Mouse (Mus musculus) stomach, embryonic 14.5 days (tissue): ENCODE data around the gene Hist1h2bf. TPM values are rescaled to one million over a fixed set of nuclear protein-coding genes. Genes with fewer than 3 reads are reported as not detected.

Experiments
- ATAC-seq: fragments of 200-750 bp; cut with Nextera tagmentation; 2 replicates; pipeline ENCODE4 v1.8.0; 2017; ENCODE audit warnings: low read depth, moderate TSS enrichment; ENCODE audit not compliant: insufficient number of reproducible peaks, insufficient read depth, low FRiP score
- H3K27ac ChIP-seq: fragments of 300-500 bp; sonication (generic); 2 replicates; pipeline ENCODE4 v1.5.1; 2014; ENCODE audit warnings: mild to moderate bottlenecking, low read length, moderate library complexity, mixed read lengths
- H3K27me3 ChIP-seq: fragments of 300-500 bp; sonication (generic); 2 replicates; pipeline ENCODE4 v1.6.1; 2014; ENCODE audit warnings: low read length, control low read depth, mixed read lengths; ENCODE audit not compliant: control insufficient read depth, insufficient read depth
- H3K36me3 ChIP-seq: fragments of 300-500 bp; sonication (generic); 2 replicates; pipeline ENCODE4 v1.6.1; 2014; ENCODE audit warnings: mild to moderate bottlenecking, control low read depth, low read length, moderate library complexity, mixed read lengths; ENCODE audit not compliant: control insufficient read depth, insufficient read depth
- H3K4me1 ChIP-seq: fragments of 300-500 bp; sonication (generic); 2 replicates; pipeline ENCODE4 v1.6.1; 2014; ENCODE audit warnings: low read length, control low read depth, mixed read lengths; ENCODE audit not compliant: control insufficient read depth, insufficient read depth
- H3K4me2 ChIP-seq: fragments of 300-500 bp; sonication (generic); replicated peaks from 2 replicates; pipeline ENCODE4 v1.6.1; 2014; ENCODE audit warnings: low read depth, low read length, control low read depth
- H3K4me3 ChIP-seq: fragments of 300-500 bp; sonication (generic); 2 replicates; pipeline ENCODE4 v1.5.1; 2014; ENCODE audit warnings: low read depth, low read length, control low read depth
- H3K9ac ChIP-seq: fragments of 300-500 bp; sonication (generic); replicated peaks from 2 replicates; pipeline ENCODE4 v1.6.1; 2014; ENCODE audit warnings: low read depth, mild to moderate bottlenecking, control low read depth, low read length, moderate library complexity, mixed read lengths
- H3K9me3 ChIP-seq: fragments of 300-500 bp; sonication (generic); 2 replicates; pipeline ENCODE4 v1.6.1; 2016; ENCODE audit warnings: low read depth, low read length, control low read depth; ENCODE audit not compliant: control insufficient read depth
- WGBS: fragments of 180-500 bp; shearing (Covaris S2); extraction: QIAGEN DNeasy Blood & Tissue Kit; methylation state at CpG from one replicate; pipeline ENCODE4 v1.1.7; 2014; 5-methylcytosine and 5-hydroxymethylcytosine counted together
- polyA plus RNA-seq: library from polyadenylated mRNA; unstranded; fragments of >200 nt; fragmentation: Nextera tagmentation; extraction: Ambion mirVana; gene quantifications from 2 replicates; pipeline ENCODE4 v1.2.1, GENCODE M21; 2014

Gene Hist1h2bf
- polyA plus RNA-seq, 1 experiment from 2014 or later, result 7.3 TPM

DNA sequence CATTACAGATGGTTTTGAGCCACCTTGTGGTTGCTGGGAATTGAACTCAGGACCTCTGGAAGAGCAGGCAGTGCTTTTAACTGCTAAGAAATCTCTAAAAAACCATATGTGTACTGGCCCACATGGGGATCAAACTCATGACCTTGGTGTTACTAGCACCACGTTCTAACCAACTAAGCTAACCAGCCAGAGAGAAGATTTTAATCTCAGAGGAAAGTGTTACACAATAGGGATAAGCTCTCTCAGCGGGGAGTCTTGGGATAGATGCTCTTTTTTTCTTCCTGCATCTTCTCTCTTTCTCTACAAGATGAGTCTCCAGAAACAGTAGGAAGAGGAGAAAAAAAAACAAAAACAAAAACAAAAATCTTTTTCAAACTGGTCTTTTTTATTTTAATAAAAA is 36.4 kb upstream of the Hist1h2bf start:
- H3K9ac ChIP-seq, result no peak overlapping the region
- no peaks in the 10 kb centered on the region for H3K4me1 ChIP-seq
- no peaks in the 10 kb centered on the region for H3K36me3 ChIP-seq
- no peak for ATAC-seq
- no peaks in the 10 kb centered on the region for H3K27me3 ChIP-seq
- H3K4me3 ChIP-seq, result no peak overlapping the region
- no peak overlapping the region for H3K27ac ChIP-seq
- H3K9me3 ChIP-seq, result no peaks in the 10 kb centered on the region
- WGBS, result 71% methylated on average over 2 of the region's 2 CpGs
- H3K4me2 ChIP-seq, result no peak overlapping the region

DNA sequence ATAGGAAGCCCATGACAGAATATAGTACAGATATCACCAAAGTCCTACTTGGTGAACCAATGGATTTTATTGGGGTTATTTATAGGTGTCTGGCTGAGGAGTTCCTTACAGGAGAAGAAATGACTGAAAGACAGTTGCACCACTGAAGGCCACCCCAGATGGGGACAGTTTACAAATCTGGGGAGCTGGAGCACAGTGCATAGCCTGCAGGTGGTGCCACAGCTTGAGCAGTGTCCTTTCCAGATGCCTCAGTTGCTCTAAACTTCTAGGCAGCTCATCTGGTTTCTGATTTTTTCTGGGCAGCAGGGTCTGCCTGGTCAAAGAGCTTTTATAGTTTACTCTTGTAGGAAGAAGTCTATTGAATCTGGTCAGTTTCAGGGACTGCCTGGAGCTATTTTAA is 35.8 kb upstream of the Hist1h2bf start:
- no peak for ATAC-seq
- H3K9ac ChIP-seq, result no peak overlapping the region
- H3K27me3 ChIP-seq, result no peaks in the 10 kb centered on the region
- H3K4me3 ChIP-seq, result no peak overlapping the region
- no peaks in the 10 kb centered on the region for H3K36me3 ChIP-seq
- no peaks in the 10 kb centered on the region for H3K9me3 ChIP-seq
- no peak overlapping the region for H3K27ac ChIP-seq
- H3K4me1 ChIP-seq, result no peaks in the 10 kb centered on the region
- H3K4me2 ChIP-seq, result no peak overlapping the region

DNA sequence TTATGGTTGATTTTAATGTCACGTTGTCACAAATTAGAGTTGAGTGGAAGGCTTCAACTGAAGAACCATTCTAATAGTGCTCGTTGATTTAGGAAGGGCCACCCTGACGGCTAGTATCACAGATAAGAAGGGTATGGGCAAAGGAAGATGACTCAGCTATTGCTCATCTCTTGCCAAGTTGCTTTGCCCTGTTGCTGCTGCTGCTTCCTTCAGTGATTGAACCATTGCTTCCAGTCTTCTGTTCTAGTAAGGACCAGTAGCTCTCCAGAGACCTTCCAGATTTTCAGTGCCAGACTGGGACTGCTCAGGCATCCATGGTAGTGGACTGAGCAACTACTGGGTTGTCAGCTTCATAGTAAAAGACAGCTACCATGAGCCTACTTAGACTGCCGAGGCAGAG is 35.2 kb upstream of the Hist1h2bf start:
- no peaks in the 10 kb centered on the region for H3K27me3 ChIP-seq
- no peak overlapping the region for H3K27ac ChIP-seq
- H3K9me3 ChIP-seq, result no peaks in the 10 kb centered on the region
- no peaks in the 10 kb centered on the region for H3K36me3 ChIP-seq
- WGBS, result 84% methylated on average over 4 of the region's 4 CpGs
- H3K4me3 ChIP-seq, result no peak overlapping the region
- no peak overlapping the region for H3K9ac ChIP-seq
- no peaks in the 10 kb centered on the region for H3K4me1 ChIP-seq
- H3K4me2 ChIP-seq, result no peak overlapping the region
- no peak for ATAC-seq

DNA sequence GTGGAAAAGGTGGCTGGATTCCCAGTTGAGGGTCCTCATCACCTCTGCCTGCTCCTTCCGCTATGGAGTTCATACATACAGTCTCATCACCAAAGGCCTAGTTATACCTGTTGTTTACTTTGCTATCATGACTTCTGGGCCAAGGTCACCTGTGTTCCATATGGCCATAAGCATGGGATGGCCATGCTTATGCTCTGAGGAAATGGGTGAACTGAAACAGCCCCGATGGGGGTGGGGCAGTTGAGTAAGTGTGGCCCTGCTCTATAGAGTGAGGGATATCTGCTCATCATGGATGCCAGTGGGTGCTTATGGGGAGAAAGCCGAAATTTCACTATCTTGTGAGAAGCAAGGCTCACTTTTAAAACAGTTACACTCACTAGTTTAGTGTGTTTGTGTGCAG is 31.1 kb upstream of the Hist1h2bf start:
- Histone ChIP-seq H3K27ac (no peak overlapping the region), H3K4me3 (no peak overlapping the region), H3K27me3 (no peaks in the 10 kb centered on the region), H3K4me1 (no peaks in the 10 kb centered on the region), H3K4me2 (no peak overlapping the region), H3K36me3 (no peaks in the 10 kb centered on the region), H3K9me3 (no peaks in the 10 kb centered on the region), H3K9ac (no peak overlapping the region)
- WGBS, result 95% methylated on average over 3 of the region's 3 CpGs
- ATAC-seq, result no peak

DNA sequence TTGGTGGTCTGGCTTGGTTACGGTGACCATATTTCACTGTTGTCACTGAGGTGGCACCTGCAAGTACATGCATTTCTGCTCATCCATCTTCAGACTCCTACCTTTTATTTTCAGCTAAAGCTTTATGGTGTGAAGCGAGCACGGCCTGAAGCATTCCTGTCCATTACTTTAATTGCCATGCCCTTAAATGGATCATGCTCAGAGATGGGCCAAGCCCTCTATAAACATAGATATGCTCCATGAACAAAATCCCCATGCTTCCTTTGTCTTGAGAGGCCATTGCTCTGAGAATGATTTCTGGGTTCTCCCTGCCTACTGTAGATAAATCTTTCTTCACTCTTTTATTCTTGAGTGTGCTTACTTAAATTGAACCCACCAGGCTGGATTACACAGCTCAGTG is 30.5 kb upstream of the Hist1h2bf start:
- Histone ChIP-seq H3K9ac (no peak overlapping the region), H3K4me2 (no peak overlapping the region), H3K4me3 (no peak overlapping the region), H3K27me3 (no peaks in the 10 kb centered on the region), H3K4me1 (no peaks in the 10 kb centered on the region), H3K9me3 (no peaks in the 10 kb centered on the region), H3K36me3 (no peaks in the 10 kb centered on the region), H3K27ac (no peak overlapping the region)
- no peak for ATAC-seq
- WGBS, result 76% methylated on average over 3 of the region's 3 CpGs

DNA sequence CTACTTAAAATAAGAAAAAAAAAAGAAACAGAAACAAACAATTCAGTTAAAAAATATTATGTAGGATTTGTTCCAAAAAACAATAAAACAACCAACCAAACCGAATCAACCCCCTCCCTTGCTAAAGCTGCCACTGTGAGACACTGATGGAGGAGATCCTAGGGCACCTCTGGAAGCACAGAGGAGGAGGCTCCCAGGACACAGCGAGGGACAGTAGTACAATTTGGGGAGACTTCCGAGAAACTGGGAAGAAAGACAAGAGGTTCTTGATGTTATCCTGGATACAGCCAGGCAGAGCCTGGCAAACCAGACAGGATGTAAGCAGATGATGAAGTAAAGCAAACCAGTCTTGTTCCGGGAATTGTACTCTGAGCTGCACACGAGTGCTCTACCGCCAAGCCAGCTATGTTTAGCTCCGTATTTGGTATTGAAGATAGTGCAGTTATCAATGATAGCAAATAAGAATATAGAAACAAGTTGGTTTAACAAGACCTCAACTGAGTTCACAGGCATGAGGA is 29.2 kb upstream of the Hist1h2bf start:
- no peak for ATAC-seq
- Histone ChIP-seq H3K4me3 (no peak overlapping the region), H3K9me3 (no peaks in the 10 kb centered on the region), H3K4me2 (no peak overlapping the region), H3K4me1 (no peaks in the 10 kb centered on the region), H3K36me3 (no peaks in the 10 kb centered on the region), H3K9ac (no peak overlapping the region), H3K27me3 (no peaks in the 10 kb centered on the region), H3K27ac (no peak overlapping the region)
- WGBS, result 73% methylated on average over 7 of the region's 7 CpGs

DNA sequence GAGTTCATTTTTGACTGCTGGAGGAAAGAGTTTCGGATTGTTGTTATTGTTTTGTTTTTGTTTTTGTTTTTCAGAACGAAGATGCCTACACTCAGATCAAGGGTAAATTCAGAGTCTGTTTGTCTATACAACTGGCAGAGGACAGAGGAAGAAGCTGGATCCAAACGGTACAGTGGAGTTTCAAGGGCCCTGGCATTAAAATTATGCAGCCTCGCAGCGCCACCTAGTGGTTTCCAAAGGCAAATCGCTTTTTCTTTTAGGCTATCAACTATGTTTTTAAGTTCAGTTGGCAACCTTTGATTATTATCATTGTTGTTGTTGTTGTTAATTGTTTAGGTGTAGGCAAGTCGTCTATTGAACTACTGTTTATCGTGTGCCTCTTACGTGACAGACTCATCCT is 24.0 kb upstream of the Hist1h2bf start:
- H3K36me3 ChIP-seq, result no peaks in the 10 kb centered on the region
- H3K9me3 ChIP-seq, result no peaks in the 10 kb centered on the region
- H3K4me3 ChIP-seq, result no peak overlapping the region
- no peak overlapping the region for H3K9ac ChIP-seq
- H3K27me3 ChIP-seq, result no peaks in the 10 kb centered on the region
- WGBS, result 7% methylated on average over 9 of the region's 9 CpGs
- H3K4me1 ChIP-seq, result no peaks in the 10 kb centered on the region
- no peak overlapping the region for H3K27ac ChIP-seq
- H3K4me2 ChIP-seq, result no peak overlapping the region
- no peak for ATAC-seq

DNA sequence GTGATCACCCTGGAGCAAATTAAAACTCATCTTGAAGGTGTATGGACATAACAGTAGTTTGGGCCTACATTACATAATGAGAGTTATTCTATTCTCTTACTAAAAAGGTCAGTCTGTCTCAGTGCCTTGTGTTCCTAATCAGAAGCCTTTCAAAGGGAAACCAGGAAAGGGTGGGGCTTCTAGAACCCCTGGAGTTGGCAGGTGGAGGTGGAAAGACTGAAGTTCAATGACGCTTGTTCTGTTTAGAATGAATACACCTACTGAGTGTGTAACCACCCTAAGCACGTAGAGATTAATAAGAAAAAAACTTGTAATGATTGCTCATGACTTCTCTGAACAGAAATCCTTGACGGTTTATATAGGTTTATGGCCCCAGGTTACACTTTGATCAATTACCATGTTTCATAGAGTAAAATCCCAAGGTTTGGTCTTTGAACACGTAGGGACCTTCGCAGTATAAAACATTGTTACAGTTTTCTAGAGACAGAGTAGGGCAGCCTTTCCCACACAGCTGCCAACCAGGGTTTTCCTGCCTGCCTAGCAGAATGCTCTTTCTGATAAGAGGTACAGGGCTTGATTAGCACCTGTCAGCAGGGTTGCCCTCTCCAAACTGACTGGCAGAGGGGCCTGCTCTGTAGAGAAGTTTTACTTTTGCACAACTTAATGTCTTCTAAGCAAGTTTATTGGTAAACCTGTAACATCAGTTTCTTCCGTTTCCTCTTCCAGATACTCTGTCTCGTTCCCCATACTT is 21.8 kb upstream of the Hist1h2bf start:
- H3K9ac ChIP-seq, result no peak overlapping the region
- H3K9me3 ChIP-seq, result no peaks in the 10 kb centered on the region
- no peak for ATAC-seq
- no peak overlapping the region for H3K27ac ChIP-seq
- H3K27me3 ChIP-seq, result no peaks in the 10 kb centered on the region
- H3K36me3 ChIP-seq, result no peaks in the 10 kb centered on the region
- 81% methylated on average over 7 of the region's 7 CpGs for WGBS
- H3K4me3 ChIP-seq, result no peak overlapping the region
- H3K4me1 ChIP-seq, result no peaks in the 10 kb centered on the region
- H3K4me2 ChIP-seq, result no peak overlapping the region

DNA sequence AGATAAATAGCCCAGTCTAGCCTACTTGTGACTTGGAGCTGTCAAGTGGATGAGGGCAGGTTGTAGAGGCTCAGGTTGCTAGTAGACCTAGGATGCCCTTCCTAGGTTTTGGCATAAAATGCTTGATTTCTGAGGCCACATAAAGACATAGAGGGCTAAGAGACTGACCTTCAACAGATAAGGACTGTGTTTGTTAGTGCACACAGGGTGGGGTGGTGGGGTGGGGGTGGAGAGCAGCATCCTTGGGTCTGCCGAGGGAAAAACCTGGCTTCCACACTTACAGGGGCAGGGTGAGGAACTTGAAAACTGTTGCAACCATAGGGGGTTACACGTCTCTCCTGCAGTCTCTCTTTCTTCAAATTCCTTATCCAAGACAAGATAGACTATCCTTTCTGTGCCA is 21.2 kb upstream of the Hist1h2bf start:
- H3K4me3 ChIP-seq, result no peak overlapping the region
- H3K36me3 ChIP-seq, result no peaks in the 10 kb centered on the region
- 76% methylated on average over 2 of the region's 2 CpGs for WGBS
- H3K9ac ChIP-seq, result no peak overlapping the region
- no peak overlapping the region for H3K4me2 ChIP-seq
- no peaks in the 10 kb centered on the region for H3K9me3 ChIP-seq
- no peak overlapping the region for H3K27ac ChIP-seq
- H3K4me1 ChIP-seq, result no peaks in the 10 kb centered on the region
- no peaks in the 10 kb centered on the region for H3K27me3 ChIP-seq
- no peak for ATAC-seq
